Comparison of ENCODE assay signal across 8 mouse cellular contexts in genomic region chr10:42327576-42327975, GRCm38 (mm10). TPM values are rescaled to one million over a fixed set of nuclear protein-coding genes. Genes with fewer than 3 reads are reported as not detected.
A peak's percentile ranks its signal among the peaks of the same experiment; 100 is the strongest.
DNase-seq lines count a peak whose midpoint lies in the region; ATAC-seq and TF ChIP-seq lines count a peak whose summit lies in the region.

No protein-coding gene starts in this region.

- TF ChIP-seq CTCF in kidney, adult 2 months (conservative IDR thresholded peaks at IDR 0.05; ENCODE audit: insufficient read depth, insufficient read length, low read depth, low read length): peak; percentile 59

- intact Hi-C loops in gastrocnemius, postnatal 36 days (cut with DNase I): no loop called here

- DNase-seq in kidney, adult 2 months: peak; percentile 19
- no peak for DNase-seq in kidney, adult 11 months
- DNase-seq in urinary bladder, postnatal 14 days (ENCODE audit: low spot score): peak; percentile 29
- DNase-seq in urinary bladder, postnatal 25 days (ENCODE audit: low spot score): no peak
- DNase-seq in embryonic facial prominence, embryonic 14.5 days (ENCODE audit: low spot score): peak; percentile 67
- no peak for DNase-seq in gastrocnemius, postnatal 36 days
- no peak for DNase-seq in neural tube, embryonic 10.5 days (ENCODE audit: extremely low spot score, low spot score)

- no peak overlapping the region for H3K27ac ChIP-seq in kidney, adult 2 months (ENCODE audit: insufficient read depth, low read depth, low read length)
- H3K27ac ChIP-seq in embryonic facial prominence, embryonic 14.5 days (replicated peaks; ENCODE audit: low read depth, low read length): no peak overlapping the region
- H3K27ac ChIP-seq in midbrain, embryonic 15.5 days: no peak overlapping the region

- TF ChIP-seq POLR2A in kidney, adult 2 months (IDR thresholded peaks at IDR 0.05; ENCODE audit: low read depth, low read length): no peak

- no peaks in the 10 kb centered on the region for H3K36me3 ChIP-seq in kidney, adult 2 months (ENCODE audit: control insufficient read depth, insufficient read depth, low read length)
- H3K36me3 ChIP-seq in embryonic facial prominence, embryonic 14.5 days (ENCODE audit: control insufficient read depth, insufficient read depth, low read length): no peaks in the 10 kb centered on the region
- no peaks in the 10 kb centered on the region for H3K36me3 ChIP-seq in midbrain, embryonic 15.5 days (replicated peaks)

- H3K4me2 ChIP-seq in embryonic facial prominence, embryonic 14.5 days (ENCODE audit: low read depth, low read length): no peak overlapping the region
- H3K4me2 ChIP-seq in midbrain, embryonic 15.5 days: no peak overlapping the region

- H3K4me3 ChIP-seq in kidney, adult 2 months (ENCODE audit: insufficient read depth, low read depth, low read length): no peak overlapping the region
- no peak overlapping the region for H3K4me3 ChIP-seq in embryonic facial prominence, embryonic 14.5 days (ENCODE audit: low read depth, low read length)
- H3K4me3 ChIP-seq in midbrain, embryonic 15.5 days: no peak overlapping the region

- no peaks in the 10 kb centered on the region for H3K9me3 ChIP-seq in embryonic facial prominence, embryonic 14.5 days (ENCODE audit: control insufficient read depth, low read length)
- no peaks in the 10 kb centered on the region for H3K9me3 ChIP-seq in midbrain, embryonic 15.5 days

- H3K4me1 ChIP-seq in kidney, adult 2 months (ENCODE audit: control insufficient read depth, insufficient read depth, low read length): no peaks in the 10 kb centered on the region
- H3K4me1 ChIP-seq in embryonic facial prominence, embryonic 14.5 days (ENCODE audit: control insufficient read depth, insufficient read depth, low read length): no peaks in the 10 kb centered on the region
- no peaks in the 10 kb centered on the region for H3K4me1 ChIP-seq in midbrain, embryonic 15.5 days

- H3K9ac ChIP-seq in embryonic facial prominence, embryonic 14.5 days (ENCODE audit: low read depth, low read length): no peak overlapping the region
- no peak overlapping the region for H3K9ac ChIP-seq in midbrain, embryonic 15.5 days

- H3K27me3 ChIP-seq in kidney, adult 2 months (replicated peaks; ENCODE audit: control insufficient read depth, insufficient read depth, low read length): no peaks in the 10 kb centered on the region
- no peaks in the 10 kb centered on the region for H3K27me3 ChIP-seq in embryonic facial prominence, embryonic 14.5 days (replicated peaks; ENCODE audit: control insufficient read depth, insufficient read depth, low read length)
- peaks cover 6% of the 10 kb centered on the region; the same call in 1 of the 2 replicates for H3K27me3 ChIP-seq in midbrain, embryonic 15.5 days (replicated peaks)

- 73% methylated on average over 8 of the region's 8 CpGs for WGBS in kidney, adult 2 months
- WGBS in embryonic facial prominence, embryonic 14.5 days: 60% methylated on average over 8 of the region's 8 CpGs
- 66% methylated on average over 8 of the region's 8 CpGs for WGBS in midbrain, embryonic 15.5 days

- no peak for ATAC-seq in embryonic facial prominence, embryonic 14.5 days (ENCODE audit: low read depth)
- 0 out of 2 replicates have a peak, but pooled peaks have one; percentile 62 for ATAC-seq in midbrain, embryonic 15.5 days (replicated peaks)

RNA-seq across cellular contexts. Expression of gene Foxo3, which starts 51.0 kb away (rescaled TPM):
- 29.2 and 35.5 TPM in 2 replicates for polyA plus RNA-seq in kidney, adult 2 months (2012; rRNA removed)
- polyA plus RNA-seq in embryonic facial prominence, embryonic 14.5 days (2014; fragmentation: Nextera tagmentation; extraction: Ambion mirVana): 10.4 and 12.3 TPM in 2 replicates
- polyA plus RNA-seq in midbrain, embryonic 15.5 days (2015; fragmentation: Nextera tagmentation; extraction: Ambion mirVana): 4.4 TPM in 2 replicates
- 10 to 100 TPM; 25.6 to 31.0 TPM for total RNA-seq in gastrocnemius, postnatal 36 days (2021)

Comparison
In these comparisons a context has a peak if more than half of its experiments do, and no peak if none do; other contexts are left out.
1. DNase-seq: peak in kidney, adult 2 months (single experiment), urinary bladder, postnatal 14 days (single experiment) and embryonic facial prominence, embryonic 14.5 days (single experiment); none in kidney, adult 11 months (single experiment), urinary bladder, postnatal 25 days (single experiment), gastrocnemius, postnatal 36 days (0 of 2) and neural tube, embryonic 10.5 days (single experiment).